Mouse (Mus musculus) cerebellum, adult 9-10 months (tissue): ENCODE data around the gene Fam131c.
A peak's percentile ranks its signal among the peaks of the same experiment; 100 is the strongest.

ENCODE experiments used
- DNase-seq: peaks from one replicate; pipeline ENCODE4 v3.0.0; 2022

Fam131c gene

DNA sequence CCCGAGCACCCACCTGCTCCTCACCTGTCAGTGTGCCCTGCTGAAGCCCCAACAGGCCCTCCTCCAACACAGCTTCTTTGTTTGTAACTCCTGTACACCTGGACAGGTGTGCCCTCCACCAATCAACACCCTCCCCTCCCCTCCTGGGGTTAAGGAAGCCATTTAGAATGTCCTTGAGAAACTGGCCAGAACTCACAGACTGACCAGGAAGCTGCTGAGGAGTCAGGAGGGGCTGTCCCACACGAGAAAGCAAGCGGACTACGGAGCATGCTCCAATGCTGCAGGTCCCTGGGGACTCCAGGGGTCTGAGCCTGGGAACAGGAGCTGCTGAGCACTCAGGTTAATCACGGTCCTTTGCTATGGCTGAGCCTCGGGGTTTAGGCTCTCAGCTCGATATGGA, 47.9 kb downstream of the Fam131c start, which contains the start of gene Clcnkb:
Gene Clcnkb (minus strand): TSS at position 91 of the 400 bp plus-strand sequence.
- DNase-seq = no peak

DNA sequence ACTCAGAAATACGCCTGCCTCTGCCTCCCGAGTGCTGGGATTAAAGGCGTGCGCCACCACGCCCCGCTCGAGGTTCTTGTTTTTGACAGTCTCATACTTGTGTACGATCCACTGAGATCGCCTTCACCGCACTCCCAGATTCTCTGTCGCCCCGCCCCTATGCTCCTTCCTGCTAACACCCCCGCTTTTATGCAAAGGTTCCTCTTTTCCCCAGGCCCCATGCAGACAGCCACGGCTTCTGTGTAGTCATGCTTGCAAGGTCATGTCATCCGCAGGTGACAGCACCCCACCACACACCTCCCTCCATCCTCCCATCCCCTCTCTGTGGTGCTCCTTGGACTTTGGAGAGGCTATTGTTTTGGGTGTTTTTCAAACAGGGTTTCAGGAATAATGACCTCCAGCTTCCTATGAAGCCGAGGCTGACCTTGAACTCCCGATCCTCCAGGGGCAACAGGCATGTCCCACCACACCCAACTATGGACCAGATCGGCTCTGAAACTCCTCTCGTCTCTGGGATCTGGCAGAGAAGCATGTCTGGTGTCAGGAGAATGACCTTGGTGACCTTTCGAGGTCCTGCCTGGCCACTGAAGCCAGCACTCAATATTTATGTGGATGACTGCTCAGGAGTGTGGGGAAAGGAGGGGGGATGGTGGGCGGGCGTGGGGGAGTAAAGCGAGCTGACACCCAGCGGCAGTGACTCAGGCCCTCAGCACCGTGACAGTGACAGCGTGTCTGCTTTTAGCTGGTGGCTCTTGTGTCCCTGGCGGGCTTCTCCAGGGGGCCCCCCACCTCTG, 51.6 kb downstream of the Fam131c start:
- DNase-seq = no peak

DNA sequence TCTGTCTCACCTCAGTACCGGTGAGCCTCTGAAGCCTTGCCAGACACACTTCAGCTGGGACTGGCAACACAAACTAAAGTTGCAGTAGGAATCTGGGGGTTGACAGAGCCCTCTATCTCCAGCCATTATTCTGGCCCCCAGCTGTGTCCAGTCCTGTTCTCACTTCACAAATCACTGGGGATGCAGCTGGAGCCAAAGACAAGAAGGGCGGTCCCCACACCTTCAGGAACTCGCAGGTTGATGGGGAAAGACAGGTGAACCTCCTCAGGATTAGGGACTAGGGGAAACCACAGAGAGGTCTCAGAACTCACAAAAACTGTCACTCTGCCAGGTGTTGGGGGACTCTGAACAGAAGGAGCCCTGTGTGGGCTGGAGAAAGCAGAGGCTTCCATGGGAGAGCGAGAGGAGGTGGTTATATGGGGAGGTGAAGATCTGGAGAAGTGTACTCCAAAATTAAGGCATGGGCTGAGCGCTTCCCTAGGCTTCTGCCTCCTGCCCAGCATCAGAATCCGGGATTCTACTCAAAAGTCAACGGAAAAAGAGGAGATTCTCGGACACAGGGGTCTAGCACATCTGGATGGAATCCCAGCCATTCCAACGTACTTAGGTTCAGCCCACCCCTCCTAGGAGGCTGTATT, 52.3 kb downstream of the Fam131c start, which contains the start of gene Hspb7:
Gene Hspb7 (plus strand): TSS at position 588 of the 638 bp plus-strand sequence.
- DNase-seq = no peak

DNA sequence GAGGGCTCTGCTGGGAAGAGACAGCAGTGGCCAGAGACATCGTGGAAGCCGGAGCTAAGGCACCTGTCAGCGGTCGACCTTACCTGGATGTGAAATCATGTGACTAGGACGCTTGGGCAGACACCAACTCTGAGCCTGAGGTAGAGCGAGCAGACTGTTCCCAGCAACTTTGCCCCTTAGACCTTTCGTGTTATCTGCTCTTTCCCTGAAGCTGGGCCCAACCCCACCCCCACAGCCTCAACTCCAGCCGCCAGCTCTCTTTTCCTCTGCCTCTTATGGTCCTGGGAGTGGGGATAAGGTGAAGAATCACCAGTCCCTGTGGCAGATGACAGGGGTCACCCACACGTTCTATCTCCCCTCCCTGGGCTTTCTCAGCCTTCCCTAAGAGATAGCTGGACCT, 52.9 kb downstream of the Fam131c start:
- DNase-seq = no peak

DNA sequence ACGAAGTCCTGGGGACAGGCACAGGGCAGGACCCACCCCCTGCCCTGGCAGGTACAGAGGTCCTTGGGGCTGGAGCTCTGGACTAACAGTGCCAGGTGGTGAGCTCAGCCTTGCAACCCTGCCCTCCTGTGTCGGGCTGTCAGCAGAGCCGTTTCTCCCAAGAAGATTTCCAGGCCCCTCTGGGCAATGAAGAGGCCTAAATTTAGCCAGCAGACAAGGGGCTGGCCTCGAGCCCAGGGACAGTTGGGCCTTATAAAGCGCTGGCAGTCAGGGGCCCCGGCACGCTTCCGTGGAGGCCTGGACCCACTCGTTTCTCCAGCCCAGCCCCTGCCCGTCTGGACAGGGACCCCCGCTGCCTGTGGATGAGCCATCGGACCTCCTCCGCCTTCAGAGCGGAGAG, 53.4 kb downstream of the Fam131c start:
- no peak for DNase-seq

DNA sequence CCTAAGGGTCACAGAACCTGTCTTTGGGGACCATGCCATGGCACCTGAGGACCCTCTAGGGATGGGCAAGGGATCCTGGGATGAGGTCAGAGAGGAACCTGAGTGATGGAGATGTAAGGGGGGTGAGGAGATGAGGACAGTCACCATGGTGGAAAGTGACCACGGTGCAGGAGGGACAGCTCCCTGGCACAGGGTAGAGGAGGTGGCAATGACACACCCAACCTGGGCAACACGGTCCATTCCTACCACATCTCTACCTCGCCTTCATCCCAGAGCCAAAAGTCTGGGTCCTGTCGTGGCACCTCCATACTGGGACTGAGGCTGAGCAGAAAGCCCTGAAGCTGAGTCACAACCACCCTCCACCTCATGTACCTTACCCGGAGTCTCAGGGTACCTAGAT, 54.8 kb downstream of the Fam131c start:
- DNase-seq = no peak

DNA sequence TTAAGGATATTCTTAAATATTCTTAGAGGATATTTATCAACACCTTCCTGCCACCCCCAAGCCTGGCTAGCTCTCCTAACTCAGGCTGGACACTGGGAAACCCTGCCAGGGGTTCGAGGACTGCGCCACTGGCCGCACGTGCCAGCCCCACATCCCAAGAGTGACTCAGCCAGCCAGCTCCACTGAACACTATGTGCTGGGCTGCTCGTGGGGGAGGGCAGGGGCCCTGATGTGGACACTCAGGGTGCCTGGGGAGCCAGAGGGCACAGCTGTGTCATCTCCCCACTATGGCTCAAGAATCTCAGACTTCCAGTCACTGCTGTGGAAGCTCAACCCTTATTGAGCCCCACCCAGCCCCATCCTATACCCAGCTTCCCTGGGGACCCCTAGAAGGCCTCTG, 55.3 kb downstream of the Fam131c start:
- DNase-seq = no peak

DNA sequence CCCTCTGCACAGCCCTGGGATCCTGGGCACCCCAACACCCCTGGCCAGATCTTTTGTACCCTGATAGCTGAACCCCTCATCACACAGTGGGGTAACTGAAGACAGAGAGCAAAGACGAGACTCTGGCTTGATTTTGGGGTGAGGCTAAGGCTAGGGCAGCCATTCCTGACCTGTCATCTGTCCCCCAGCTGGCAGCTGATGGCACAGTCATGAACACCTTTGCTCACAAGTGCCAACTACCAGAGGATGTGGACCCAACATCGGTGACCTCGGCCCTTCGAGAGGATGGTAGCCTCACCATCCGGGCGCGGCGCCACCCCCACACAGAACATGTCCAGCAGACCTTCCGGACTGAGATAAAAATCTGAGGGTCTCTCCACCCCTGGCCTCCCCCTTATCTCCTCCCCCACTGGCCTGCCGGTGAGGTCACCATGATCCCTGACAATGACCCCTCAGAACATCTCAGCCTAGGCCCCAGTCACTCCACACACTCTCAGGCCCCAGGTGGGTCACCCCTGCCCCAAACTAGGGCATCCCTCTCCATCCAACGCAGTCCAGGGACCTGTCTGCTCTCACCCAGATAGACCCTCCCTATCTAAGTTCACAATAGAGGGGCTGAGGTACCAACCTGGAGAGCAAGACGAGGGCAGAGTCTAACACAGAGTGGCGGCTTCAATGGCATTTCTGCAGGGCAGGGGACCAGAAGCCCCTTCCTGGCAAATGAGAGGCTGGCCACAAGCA, 55.8 kb downstream of the Fam131c start:
- DNase-seq = no peak

DNA sequence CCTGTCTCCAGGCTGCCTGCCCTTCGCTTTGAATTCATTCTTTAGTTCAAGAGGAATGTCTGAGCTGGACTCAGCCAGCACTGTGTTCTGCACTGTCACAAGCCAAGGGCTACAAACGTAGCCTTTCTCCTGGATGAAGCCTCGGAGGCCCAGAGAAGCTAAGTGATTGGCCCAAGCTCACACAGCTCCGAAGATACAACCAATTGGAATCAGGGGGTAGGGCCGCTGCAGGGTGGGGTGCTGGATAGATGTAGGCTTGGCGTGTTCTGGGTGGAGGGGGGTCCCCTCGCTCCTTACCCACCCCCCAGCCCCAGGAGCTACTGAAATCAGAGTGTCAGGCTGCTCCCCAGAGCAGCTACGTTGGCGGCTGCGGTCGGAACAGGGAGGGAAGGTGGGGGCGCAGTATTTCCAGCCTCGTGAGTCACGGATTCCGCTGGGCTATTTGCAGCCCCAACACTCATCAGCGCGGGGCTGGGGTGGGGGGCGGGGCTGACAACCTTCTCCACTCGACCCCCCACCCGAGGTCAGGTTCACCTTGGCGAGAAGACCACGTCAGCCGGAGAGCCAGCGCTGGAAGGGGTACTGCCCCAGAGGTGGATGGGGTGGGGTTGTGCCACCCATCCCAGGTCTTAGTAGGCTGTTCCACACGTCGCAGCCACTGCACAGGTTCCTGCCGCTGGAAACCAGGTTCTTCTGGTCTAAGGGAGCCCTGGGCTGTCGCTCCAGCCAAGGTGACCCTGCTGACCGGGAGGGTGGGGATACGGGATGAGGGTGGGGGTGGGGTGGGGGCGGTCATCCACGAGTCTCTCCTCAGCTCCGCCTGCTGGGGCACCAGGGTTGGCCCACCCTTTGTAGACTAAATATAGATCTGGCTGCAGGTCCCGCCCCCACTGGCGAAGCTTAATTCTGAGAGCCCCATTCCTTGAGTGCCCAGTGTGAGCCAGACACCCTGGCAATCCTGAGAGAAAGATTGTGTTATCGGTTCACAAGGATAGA, 57.8 kb downstream of the Fam131c start:
- DNase-seq = peak; percentile 53

DNA sequence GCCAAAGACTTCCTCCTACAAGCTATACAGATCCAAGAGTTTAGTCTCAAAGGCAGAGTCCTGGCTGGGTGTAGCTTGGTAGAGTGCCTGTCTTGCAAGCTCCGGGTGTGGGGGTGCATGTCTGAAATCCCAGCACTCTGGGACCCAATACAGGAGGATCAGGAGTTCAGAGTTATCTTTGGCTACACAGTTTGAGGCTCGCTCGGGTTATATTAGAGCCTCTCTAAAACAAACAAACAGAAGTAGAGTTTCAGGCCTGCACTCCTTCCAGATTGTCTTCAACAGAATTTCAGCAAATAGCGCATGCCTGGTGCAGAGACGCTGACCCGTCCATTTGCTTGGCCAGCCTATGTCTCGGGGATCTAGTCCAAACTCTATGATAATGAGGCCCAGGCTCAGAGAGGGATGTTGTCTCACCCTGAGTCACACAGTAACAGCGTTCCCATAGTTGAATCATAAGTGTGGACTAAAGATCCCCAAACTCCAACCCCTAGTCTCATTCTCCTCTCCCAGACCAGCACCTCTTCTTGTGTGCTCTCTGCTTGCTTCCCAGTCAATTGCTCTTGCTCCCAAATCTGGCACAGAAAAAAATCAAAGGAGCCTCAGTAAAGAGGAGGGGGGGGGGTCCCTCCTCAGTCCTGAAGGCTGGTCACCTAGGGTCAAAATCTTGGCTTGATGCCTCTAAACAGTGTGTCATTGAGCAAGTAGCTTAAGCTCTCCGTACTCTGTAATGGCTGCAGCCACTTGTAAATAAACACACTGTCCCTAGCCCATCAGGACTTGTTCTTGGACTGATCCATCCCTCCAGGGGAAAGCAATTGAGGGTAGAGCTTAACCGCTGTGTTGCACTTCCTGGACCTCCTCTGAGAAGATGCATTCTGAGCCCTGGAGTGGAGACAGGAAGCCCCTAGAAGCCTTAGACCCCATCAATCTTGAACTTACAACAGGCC, 59.1 kb downstream of the Fam131c start:
- DNase-seq = no peak

DNA sequence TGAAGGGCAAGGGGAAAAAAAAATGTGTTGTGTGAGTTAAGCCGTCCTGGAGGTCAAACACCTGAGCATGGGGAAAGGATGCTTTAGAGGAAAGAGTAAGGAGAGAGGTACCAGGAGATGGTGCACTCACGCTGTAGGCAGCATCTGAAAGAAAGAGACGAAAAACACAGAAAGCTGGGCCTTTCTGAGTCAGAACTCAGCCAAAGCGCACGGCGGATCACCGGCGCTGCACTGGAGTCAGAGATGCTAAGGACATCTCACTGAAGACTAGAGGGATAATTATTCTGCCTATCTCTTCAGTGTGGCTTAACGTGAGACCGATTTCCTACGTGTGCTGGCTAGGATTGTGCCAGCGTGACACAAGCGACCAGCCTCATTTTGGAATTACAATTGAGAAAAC, 59.9 kb downstream of the Fam131c start:
- no peak for DNase-seq

DNA sequence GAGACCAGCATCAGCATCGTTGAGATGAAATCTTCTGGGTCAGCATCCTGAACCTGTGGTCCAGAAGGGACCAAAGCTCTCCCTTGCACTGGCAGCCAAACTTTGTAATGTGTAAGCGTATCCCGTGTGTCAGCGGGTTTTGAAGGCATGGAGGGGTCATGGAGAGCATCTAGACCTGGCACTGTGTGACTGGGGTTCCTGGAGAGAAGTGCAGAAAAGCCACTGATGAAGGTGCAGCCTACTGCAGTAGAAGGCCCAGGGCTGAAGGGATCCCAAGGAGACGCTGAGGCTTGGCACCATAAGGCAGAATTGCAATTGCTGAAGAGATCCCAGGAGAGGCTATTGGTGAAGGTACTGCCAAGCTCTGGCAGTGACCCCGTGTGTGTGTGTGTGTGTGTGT, 61.4 kb downstream of the Fam131c start:
- DNase-seq = no peak

DNA sequence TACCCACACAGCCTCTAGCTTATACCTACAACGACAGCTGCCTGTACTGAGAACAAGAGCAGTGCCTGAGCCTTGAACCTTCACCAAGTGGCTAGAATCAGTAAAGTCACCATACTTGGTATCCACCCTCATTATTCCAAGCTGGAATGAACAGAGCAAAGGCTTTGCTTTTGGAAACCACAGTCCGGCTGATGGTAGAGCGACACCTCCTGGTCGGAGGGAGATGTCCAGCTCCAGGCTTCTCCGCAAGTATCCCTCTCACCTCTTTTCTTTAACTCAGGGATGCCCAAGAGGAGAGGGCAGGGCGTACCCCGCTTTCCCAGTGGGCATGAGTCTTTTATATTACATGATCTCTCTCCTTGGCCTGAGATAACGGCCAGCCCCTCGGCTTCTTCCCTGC, 61.8 kb downstream of the Fam131c start:
- DNase-seq = no peak

DNA sequence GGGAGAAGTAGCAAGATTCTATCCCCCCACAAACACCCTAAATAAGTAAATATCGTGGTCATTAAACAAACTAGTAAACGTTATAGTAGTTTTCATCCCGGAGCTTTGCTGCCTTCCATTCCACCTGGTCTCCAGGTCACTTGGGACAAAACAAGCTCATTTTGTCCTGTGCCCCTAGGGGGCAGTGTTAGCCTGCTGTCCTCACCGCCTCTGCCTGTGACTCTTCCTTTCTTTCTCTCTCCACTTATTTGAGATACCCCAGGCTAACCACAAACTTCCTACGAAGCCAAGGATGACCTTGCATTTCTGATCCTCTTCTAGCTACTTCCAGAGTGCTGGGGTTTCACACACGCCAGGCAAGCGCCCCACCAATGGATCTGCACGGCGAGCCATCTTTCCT, 63.0 kb downstream of the Fam131c start:
- peak; percentile 82 for DNase-seq

DNA sequence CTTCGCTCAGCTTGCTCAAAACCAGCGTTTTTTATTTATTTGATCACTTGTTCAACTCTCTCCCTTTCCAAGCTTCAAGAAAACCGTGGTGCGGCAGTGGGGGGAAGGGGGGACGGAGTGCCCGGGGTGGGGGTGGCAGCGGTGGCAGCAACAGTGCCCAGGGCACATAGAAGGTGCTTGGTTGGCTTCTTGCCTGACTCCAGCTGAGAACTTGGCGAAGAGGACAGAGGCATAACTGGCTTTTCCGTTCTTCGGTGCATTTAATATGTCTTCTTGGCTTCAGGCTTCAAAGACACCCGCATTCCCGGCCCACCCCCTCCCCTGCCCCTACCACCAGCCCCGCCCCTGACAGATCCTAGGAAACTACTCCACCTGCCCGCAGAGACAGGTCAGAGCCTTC, 64.6 kb downstream of the Fam131c start:
- DNase-seq = no peak

DNA sequence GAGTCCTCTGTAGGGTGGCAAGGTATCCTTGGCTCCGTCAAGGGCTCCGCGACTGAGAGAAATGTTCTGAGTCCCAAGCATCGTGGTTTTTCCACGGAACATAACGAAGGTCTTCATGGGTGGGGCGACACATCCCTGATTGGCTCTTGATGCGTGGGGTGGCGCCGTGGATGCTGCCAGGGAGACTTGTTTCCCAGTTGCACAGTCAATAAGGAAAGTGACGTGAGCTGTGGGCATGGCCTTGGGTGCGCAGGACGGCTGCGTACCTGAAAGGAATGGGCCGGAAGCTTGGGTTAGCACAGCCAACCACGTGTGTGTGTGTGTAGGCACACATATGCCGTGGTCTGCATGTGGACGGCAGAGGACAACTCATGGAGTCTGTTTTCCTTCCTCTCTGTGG, 65.2 kb downstream of the Fam131c start:
- DNase-seq = no peak
